Mouse (Mus musculus): ENCODE data around the gene Jph3. TPM values are rescaled to one million over a fixed set of nuclear protein-coding genes. Genes with fewer than 3 reads are reported as not detected.
A peak's percentile ranks its signal among the peaks of the same experiment; 100 is the strongest.

The Jph3 gene
- not detected in 2 replicates for total RNA-seq (2014; rRNA removed)
- not detected in 2 replicates for polyA plus RNA-seq (2012; rRNA removed)

- no peak for DNase-seq (ENCODE audit: extremely low read depth, low read depth, low spot score)
- no peaks in the 10 kb centered on the region for H3K36me3 ChIP-seq (ENCODE audit: control insufficient read depth, insufficient read depth, low read length)
- H3K27ac ChIP-seq (replicated peaks; ENCODE audit: insufficient read depth, low read depth, low read length): no peak within 1 kb of the TSS
- H3K9ac ChIP-seq (ENCODE audit: low read depth, low read length): no peak within 1 kb of the TSS
- 13% methylated on average over 12 of the region's 12 CpGs for WGBS
- peaks cover 4% of the 10 kb centered on the region; the same call in 1 of the 2 replicates for H3K27me3 ChIP-seq (ENCODE audit: control insufficient read depth, insufficient read depth, low read length)
- no peak for TF ChIP-seq POLR2A (IDR thresholded peaks at IDR 0.05; ENCODE audit: extremely low read depth, insufficient read depth, low read length)
- TF ChIP-seq CTCF (IDR thresholded peaks at IDR 0.05; ENCODE audit: low read depth, low read length): no peak
- H3K79me2 ChIP-seq (ENCODE audit: control insufficient read depth, insufficient read depth, low read length): no peaks in the 10 kb centered on the region
- H3K4me3 ChIP-seq (ENCODE audit: insufficient read depth, low read depth, low read length): no peak within 1 kb of the TSS
- H3K4me1 ChIP-seq (ENCODE audit: control insufficient read depth, insufficient read depth, low read length): no peaks in the 10 kb centered on the region
Measured at GRCm38 (mm10) chr8:121729323-121729722, at the start of gene Jph3. Gene Jph3, plus strand, starts transcription at chr8:121729623.

- Histone ChIP-seq H3K36me3 (ENCODE audit: control insufficient read depth, insufficient read depth, low read length) (no peaks in the 10 kb centered on the region), H3K27ac (replicated peaks; ENCODE audit: insufficient read depth, low read depth, low read length) (no peak overlapping the region), H3K4me3 (ENCODE audit: insufficient read depth, low read depth, low read length) (no peak overlapping the region), H3K79me2 (ENCODE audit: control insufficient read depth, insufficient read depth, low read length) (no peaks in the 10 kb centered on the region), H3K9ac (ENCODE audit: low read depth, low read length) (no peak overlapping the region), H3K27me3 (ENCODE audit: control insufficient read depth, insufficient read depth, low read length) (no peaks in the 10 kb centered on the region), H3K4me1 (ENCODE audit: control insufficient read depth, insufficient read depth, low read length) (0 out of 2 replicates have a peak, but pooled peaks cover 3% of the 10 kb centered on the region)
- TF ChIP-seq POLR2A (IDR thresholded peaks at IDR 0.05; ENCODE audit: extremely low read depth, insufficient read depth, low read length) (no peak), CTCF (IDR thresholded peaks at IDR 0.05; ENCODE audit: low read depth, low read length) (no peak)
- peak; percentile 76 for DNase-seq (ENCODE audit: extremely low read depth, low read depth, low spot score)
- WGBS: 37% methylated on average over 4 of the region's 4 CpGs
Measured at GRCm38 (mm10) chr8:121680896-121681295, 48.5 kb upstream of the Jph3 start.

GRCm38 (mm10) chr8:121681457-121681856 lies 48.0 kb upstream of the Jph3 start:
- Histone ChIP-seq H3K9ac (ENCODE audit: low read depth, low read length) (no peak overlapping the region), H3K27me3 (ENCODE audit: control insufficient read depth, insufficient read depth, low read length) (no peaks in the 10 kb centered on the region), H3K4me1 (ENCODE audit: control insufficient read depth, insufficient read depth, low read length) (0 out of 2 replicates have a peak, but pooled peaks cover 3% of the 10 kb centered on the region), H3K27ac (replicated peaks; ENCODE audit: insufficient read depth, low read depth, low read length) (no peak overlapping the region), H3K4me3 (ENCODE audit: insufficient read depth, low read depth, low read length) (no peak overlapping the region), H3K36me3 (ENCODE audit: control insufficient read depth, insufficient read depth, low read length) (no peaks in the 10 kb centered on the region), H3K79me2 (ENCODE audit: control insufficient read depth, insufficient read depth, low read length) (no peaks in the 10 kb centered on the region)
- no peak for DNase-seq (ENCODE audit: extremely low read depth, low read depth, low spot score)
- WGBS: 77% methylated on average over 10 of the region's 10 CpGs
- TF ChIP-seq CTCF (IDR thresholded peaks at IDR 0.05; ENCODE audit: low read depth, low read length) (no peak), POLR2A (IDR thresholded peaks at IDR 0.05; ENCODE audit: extremely low read depth, insufficient read depth, low read length) (no peak)

- Histone ChIP-seq H3K36me3 (ENCODE audit: control insufficient read depth, insufficient read depth, low read length) (no peaks in the 10 kb centered on the region), H3K4me3 (ENCODE audit: insufficient read depth, low read depth, low read length) (no peak overlapping the region), H3K27me3 (ENCODE audit: control insufficient read depth, insufficient read depth, low read length) (no peaks in the 10 kb centered on the region), H3K27ac (replicated peaks; ENCODE audit: insufficient read depth, low read depth, low read length) (no peak overlapping the region), H3K9ac (ENCODE audit: low read depth, low read length) (no peak overlapping the region), H3K4me1 (ENCODE audit: control insufficient read depth, insufficient read depth, low read length) (0 out of 2 replicates have a peak, but pooled peaks cover 3% of the 10 kb centered on the region), H3K79me2 (ENCODE audit: control insufficient read depth, insufficient read depth, low read length) (no peaks in the 10 kb centered on the region)
- 74% methylated on average over 10 of the region's 10 CpGs for WGBS
- TF ChIP-seq CTCF (IDR thresholded peaks at IDR 0.05; ENCODE audit: low read depth, low read length) (no peak), POLR2A (IDR thresholded peaks at IDR 0.05; ENCODE audit: extremely low read depth, insufficient read depth, low read length) (no peak)
- no peak for DNase-seq (ENCODE audit: extremely low read depth, low read depth, low spot score)
Measured at GRCm38 (mm10) chr8:121683083-121683832, 46.2 kb upstream of the Jph3 start.

- 7% methylated on average over 4 of the region's 4 CpGs for WGBS
- no peak overlapping the region for H3K9ac ChIP-seq (ENCODE audit: low read depth, low read length)
- H3K79me2 ChIP-seq (ENCODE audit: control insufficient read depth, insufficient read depth, low read length): no peaks in the 10 kb centered on the region
- no peaks in the 10 kb centered on the region for H3K36me3 ChIP-seq (ENCODE audit: control insufficient read depth, insufficient read depth, low read length)
- H3K4me1 ChIP-seq (ENCODE audit: control insufficient read depth, insufficient read depth, low read length): 0 out of 2 replicates have a peak, but pooled peaks cover 3% of the 10 kb centered on the region
- H3K27me3 ChIP-seq (ENCODE audit: control insufficient read depth, insufficient read depth, low read length): no peaks in the 10 kb centered on the region
- no peak overlapping the region for H3K4me3 ChIP-seq (ENCODE audit: insufficient read depth, low read depth, low read length)
- TF ChIP-seq CTCF (IDR thresholded peaks at IDR 0.05; ENCODE audit: low read depth, low read length) (peak; percentile 89), POLR2A (IDR thresholded peaks at IDR 0.05; ENCODE audit: extremely low read depth, insufficient read depth, low read length) (no peak)
- H3K27ac ChIP-seq (replicated peaks; ENCODE audit: insufficient read depth, low read depth, low read length): no peak overlapping the region
- DNase-seq (ENCODE audit: extremely low read depth, low read depth, low spot score): peak; percentile 32
Measured at GRCm38 (mm10) chr8:121685419-121685818, 44.0 kb upstream of the Jph3 start.

All from liver, adult 2 months (tissue).